Mouse (Mus musculus) erythroblast, embryonic 14.5 days (primary cell): Measurements from ENCODE around the gene Sh3gl2.

Experiments used
- GATA1 ChIP-seq: IDR thresholded peaks from 2 replicates; pipeline ENCODE4 v1.6.1; 2012; ENCODE audit warnings: low read length, inconsistent platforms, mixed read lengths
- TAL1 ChIP-seq: IDR thresholded peaks from 3 replicates; pipeline ENCODE4 v1.6.1; 2012; ENCODE audit warnings: low read length, inconsistent platforms, mixed read lengths

GRCm38 (mm10) chr4:85585426-85585825, 380.5 kb downstream of the Sh3gl2 start:
- TF ChIP-seq GATA1: no peak
- no peak for TF ChIP-seq TAL1
